Mouse (Mus musculus): ENCODE measurements around the gene Cd101. TPM values are rescaled to one million over a fixed set of nuclear protein-coding genes. Genes with fewer than 3 reads are reported as not detected.

Cd101 gene
- total RNA-seq, 2 experiments from 2014 or later: 0.23 to 0.49 TPM

GRCm38 (mm10) chr3:101044686-101045085 lies 15.3 kb upstream of the Cd101 start:
- DNase-seq (ENCODE audit: low spot score in 2 of 2): no peak

DNA sequence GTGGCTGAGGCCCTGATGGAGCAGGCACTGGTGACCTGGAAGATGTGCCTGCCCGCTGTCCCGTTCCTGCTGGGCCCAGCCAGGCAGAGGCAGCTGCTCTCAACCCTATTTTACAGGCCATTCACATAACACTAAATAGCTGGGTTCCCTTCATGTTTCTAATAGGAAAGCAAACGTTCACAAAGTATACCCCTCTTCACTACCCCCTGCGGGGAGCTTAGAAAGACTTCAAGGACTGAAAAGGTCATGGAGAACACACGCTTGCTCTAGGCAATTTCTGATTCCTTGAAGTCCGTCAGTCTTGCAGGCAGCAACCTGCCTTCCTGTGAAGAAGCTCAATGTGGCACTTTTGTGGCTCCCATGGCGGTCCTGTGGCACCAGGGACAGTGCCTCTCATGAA lies 12.6 kb upstream of the Cd101 start:
- no peak for DNase-seq (ENCODE audit: low spot score in 2 of 2)

GRCm38 (mm10) chr3:101037984-101038545 lies 8.7 kb upstream of the Cd101 start:
- DNase-seq (ENCODE audit: low spot score in 2 of 2): no peak

- DNase-seq (ENCODE audit: low spot score in 2 of 2): no peak
Observed at GRCm38 (mm10) chr3:101036001-101036400, 6.6 kb upstream of the Cd101 start.

DNA sequence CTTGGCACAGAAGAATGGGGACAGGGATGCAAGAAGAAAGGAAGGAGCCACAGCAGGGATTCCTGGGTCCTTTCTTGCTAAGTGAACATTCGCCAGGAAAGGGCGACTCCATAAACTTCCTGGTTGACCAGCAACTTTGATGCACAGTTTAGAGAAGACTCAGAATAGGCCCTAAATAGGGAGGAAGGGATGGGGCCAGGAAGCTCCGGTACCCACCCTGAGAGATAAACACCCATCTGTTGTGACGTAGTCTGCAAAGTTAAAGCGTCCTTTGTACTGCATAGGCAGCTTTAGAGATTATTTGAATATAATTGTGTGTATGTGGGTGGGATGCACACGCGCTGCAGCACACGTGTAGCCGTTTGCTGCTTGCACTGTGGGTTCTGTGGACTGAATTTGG lies 5.2 kb upstream of the Cd101 start:
- DNase-seq (ENCODE audit: low spot score in 2 of 2): no peak

DNA sequence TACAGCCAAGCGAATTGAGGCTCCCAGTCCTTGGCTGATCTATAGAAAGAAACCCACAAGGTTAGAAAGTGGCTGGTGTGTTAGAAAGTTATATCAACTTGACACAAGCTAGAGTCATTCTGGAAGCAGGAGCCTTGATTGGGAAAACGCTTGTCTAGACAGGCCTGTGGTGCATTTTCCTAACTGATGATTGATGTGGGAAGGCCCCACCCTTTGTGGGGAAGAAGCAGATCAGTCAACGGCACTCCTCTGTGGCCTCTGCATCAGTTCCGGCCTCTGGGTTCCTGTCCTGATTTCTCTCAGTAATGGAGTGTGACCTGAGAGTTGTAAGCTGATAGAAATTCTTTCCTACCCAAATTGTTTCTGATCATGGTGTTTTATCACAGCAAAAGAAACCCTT lies 4.3 kb upstream of the Cd101 start:
- no peak for DNase-seq (ENCODE audit: low spot score in 2 of 2)

DNA sequence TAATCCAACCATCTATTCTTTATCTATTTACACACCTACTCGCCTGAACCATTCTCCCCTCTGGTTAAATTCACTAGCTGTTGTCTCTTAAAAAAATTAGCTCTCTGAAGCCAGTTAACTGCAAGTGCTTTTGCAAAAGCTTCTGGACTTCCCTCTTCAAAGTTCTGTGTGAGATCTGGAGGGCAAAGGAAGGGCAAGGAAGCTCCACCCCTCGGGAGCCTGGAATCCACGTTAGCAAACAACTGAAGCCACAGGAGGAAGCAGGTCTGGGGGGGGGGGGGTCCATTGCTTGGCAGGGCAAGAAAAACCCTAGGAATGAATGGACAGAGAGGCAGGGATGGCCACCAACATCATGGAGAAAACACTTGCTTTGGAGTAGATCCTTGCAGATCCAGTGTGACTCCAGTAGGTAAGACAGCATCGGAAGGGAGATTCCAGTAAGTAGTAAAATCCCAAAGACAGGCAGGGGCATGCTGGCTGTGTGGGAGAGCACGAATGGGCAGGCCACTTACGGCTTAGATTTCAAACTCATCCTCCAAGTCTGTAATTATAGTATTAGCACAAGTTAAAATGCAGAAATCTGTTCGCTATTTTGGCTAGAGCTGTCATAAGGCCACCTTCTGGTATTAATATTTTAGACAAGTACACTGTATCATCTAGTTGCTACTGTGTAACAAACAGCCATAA lies 2.2 kb upstream of the Cd101 start:
- no peak for DNase-seq (ENCODE audit: low spot score in 2 of 2)

DNA sequence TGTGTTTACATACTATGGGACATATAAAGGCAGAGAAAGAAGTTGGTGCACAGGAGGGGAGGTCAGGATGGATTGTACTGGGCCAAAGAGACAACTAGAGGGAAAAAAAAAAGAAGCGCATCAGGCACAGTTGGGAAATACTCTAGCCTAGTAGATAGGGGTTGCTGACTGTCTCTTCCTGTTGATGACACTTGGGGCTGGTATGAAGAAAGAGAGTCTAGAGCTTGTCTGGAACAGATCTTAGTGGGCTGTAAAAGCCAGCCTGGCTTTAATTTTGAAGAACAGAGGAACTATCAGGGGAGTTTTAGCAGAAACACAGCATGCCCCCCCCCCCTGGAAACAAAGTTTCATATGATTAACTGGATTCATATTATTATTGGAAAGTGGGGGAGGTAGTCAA lies 1.3 kb upstream of the Cd101 start:
- no peak for DNase-seq (ENCODE audit: low spot score in 2 of 2)

DNA sequence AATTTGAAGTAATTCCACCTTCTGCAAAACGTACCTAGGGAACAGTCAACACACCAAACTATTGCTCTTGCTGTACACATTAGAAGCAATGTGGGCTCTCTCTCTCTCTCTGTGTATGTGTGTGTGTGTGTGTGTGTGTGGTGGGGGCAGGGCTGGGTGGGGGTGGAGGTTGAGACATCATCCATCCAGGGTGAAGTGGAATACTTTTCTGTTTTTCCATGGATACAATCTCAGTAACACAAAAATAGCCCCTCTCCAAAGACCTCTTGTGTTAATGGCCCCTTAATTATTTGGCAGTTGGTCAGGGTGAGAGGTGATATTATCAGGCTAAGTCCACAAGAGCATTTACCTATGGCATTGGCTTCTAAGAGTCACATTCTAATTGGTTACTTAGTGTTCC lies 2.6 kb downstream of the Cd101 start:
- DNase-seq (ENCODE audit: low spot score in 2 of 2): no peak

GRCm38 (mm10) chr3:101022967-101023366 lies 6.4 kb downstream of the Cd101 start:
- no peak for DNase-seq (ENCODE audit: low spot score in 2 of 2)

DNA sequence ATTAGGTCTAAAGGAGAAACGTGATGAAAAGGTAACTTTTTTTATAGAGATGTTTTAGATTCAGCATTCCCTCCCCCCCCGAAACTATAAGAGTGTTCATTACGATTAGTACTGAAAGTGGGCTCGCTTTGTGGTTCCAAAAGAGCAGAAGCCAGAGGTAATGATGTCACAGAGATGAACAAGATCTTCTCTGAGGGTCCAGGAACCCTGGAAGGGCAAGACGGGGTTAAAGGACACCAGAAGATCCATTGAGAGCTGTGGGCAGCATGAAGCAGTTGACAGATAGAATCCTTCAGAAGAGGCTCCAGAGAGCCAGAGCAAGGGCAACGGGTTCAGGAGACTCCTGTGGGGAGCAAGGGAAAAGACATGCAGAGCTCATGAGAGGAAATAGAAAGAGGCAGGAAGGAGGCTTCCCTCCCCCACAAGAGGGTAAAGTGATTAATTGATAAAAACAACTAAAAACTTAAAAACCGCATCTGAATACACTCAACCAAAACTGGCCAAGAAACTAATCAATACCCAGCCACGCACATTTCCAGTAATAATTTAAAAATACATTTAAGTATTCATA lies 7.8 kb downstream of the Cd101 start:
- no peak for DNase-seq (ENCODE audit: low spot score in 2 of 2)

GRCm38 (mm10) chr3:101021073-101021472 lies 8.3 kb downstream of the Cd101 start:
- no peak for DNase-seq (ENCODE audit: low spot score in 2 of 2)

GRCm38 (mm10) chr3:101018494-101018893 lies 10.9 kb downstream of the Cd101 start:
- no peak for DNase-seq (ENCODE audit: low spot score in 2 of 2)

- no peak for DNase-seq (ENCODE audit: low spot score in 2 of 2)
Observed at GRCm38 (mm10) chr3:101016050-101016449, 13.3 kb downstream of the Cd101 start.

DNA sequence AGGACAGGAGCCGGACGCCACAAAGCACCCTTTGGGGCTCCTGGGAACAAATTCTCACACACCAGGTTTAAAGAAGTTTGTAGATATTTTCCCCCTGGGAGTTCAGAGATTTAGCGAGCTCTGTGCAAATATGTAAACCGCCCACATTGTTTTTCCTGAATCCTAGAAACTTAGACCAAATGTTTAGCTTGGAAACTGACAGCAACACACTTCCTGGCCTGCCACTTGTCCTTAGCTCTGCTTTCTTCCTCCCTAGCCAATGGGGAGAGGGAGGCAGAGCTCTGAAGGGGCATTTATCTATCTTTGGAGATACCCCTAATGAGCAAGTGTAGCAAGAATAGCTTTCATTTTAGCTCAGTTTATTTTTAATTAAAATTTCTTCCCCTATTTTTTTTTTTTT lies 14.1 kb downstream of the Cd101 start:
- DNase-seq (ENCODE audit: low spot score in 2 of 2): no peak

DNA sequence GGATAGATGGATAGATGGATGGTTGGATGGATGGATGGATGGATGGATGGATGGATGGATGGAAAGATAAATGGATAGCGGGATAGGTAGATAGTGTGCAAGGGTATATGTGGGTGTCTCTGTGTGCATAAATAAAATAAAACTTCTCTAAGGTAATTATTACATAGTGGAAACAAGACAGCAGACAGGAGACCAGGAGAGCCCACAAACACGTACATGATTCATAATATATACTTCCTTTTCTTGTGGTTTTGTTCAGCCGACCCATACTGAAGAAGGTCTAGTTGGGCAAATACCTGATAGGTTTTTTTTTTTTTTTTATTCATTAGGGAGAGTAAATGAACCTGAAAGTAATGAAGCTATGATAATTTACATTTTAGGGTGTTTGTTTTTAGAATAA lies 15.8 kb downstream of the Cd101 start:
- DNase-seq (ENCODE audit: low spot score in 2 of 2): no peak

- DNase-seq (ENCODE audit: low spot score in 2 of 2): no peak
Observed at GRCm38 (mm10) chr3:101013005-101013404, 16.4 kb downstream of the Cd101 start.

DNA sequence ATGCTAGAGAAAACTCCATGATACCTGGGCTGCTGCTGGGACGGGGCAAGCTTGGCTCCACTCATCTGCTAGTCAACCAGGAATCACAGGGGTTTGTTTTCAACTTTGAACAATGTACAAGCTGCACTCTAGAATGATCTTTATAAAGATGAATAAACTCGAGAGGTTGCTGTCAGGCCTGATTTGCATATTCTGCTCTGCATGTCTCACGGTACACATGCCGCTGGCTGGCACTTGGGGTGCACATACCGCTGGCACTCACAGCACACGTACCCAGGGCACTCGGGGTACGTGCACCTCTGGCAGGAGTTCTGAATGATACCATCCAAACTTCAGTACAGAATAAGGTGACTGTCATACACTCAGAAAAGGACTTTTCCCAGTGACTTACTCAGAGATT lies 16.8 kb downstream of the Cd101 start:
- no peak for DNase-seq (ENCODE audit: low spot score in 2 of 2)

DNA sequence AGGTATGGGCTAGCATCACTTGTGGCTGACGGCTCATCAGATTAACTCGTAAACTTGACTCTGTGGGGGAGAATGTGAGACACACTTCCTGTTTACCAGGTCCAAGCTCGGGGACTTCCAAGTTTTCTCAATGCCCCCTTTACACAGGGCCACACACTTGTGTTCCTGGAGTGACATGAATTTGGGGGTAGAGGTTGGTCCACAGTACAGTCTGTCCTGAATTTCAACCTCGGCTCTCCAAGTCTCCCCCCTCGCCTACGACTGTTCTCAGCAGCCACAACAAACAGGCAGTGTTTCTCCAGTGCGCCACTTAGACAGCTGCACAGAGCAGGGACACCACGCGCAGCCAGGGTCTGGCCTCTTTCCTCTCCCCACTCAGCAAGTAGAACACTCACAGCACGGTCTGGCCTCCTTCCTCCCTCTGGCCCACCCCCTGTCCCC lies 17.2 kb downstream of the Cd101 start:
- DNase-seq (ENCODE audit: low spot score in 2 of 2): peak; percentile 15 to 26

GRCm38 (mm10) chr3:101011203-101011600 lies 18.2 kb downstream of the Cd101 start:
- DNase-seq (ENCODE audit: low spot score in 2 of 2): no peak

DNA sequence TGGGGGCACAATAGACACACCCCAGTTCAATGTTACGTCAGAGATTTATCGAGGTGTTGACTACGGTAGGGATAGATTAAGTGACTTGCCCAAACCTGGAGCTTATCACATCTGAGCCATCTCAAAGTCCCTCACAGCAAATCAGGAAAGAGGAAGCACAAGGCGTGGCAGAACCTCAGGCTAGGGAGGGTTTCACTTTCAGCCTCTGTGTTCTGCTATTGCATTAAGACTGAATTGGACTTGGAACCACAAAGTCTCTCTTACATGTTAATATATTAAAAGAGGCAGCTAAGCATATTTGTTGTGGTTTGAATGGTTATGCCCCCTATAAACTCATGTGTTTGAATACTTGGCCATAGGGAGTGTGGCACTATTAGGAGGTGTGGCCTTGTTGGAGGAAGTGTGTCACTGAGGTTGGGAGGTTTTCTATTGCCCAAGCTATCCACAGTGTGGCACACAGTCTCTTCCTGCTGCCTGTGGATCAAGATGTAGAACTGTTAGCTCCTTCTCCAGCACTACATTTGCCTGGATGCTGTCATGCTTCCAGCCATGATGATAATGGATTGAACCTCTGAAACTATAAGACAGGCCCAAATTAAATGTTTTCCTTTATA lies 18.7 kb downstream of the Cd101 start:
- no peak for DNase-seq (ENCODE audit: low spot score in 2 of 2)

- DNase-seq (ENCODE audit: low spot score in 2 of 2): no peak
Observed at GRCm38 (mm10) chr3:101007112-101007782, 22.1 kb downstream of the Cd101 start.

All from left cerebral cortex, adult 18-20 months (tissue).